Mouse (Mus musculus) neural tube, embryonic 11.5 days (tissue): ENCODE results near the gene Cdh13. TPM values are rescaled to one million over a fixed set of nuclear protein-coding genes. Genes with fewer than 3 reads are reported as not detected.

ENCODE experiments used
- ATAC-seq: fragments of 200-750 bp; cut with Nextera tagmentation; 2 replicates; pipeline ENCODE4 v1.8.0; 2017; ENCODE audit warnings: moderate number of reproducible peaks, mild to moderate bottlenecking, moderate TSS enrichment, moderate library complexity; ENCODE audit not compliant: insufficient read depth, low FRiP score, low TSS enrichment
- DNase-seq: peaks from one replicate; pipeline ENCODE4 v3.0.0-alpha.2; 2015; ENCODE audit warnings: low spot score
- H3K27ac ChIP-seq: fragments of 300-500 bp; sonication (generic); 2 replicates; pipeline ENCODE4 v1.5.1; 2014; ENCODE audit warnings: low read depth, mild to moderate bottlenecking, low read length
- H3K27me3 ChIP-seq: fragments of 300-500 bp; sonication (generic); 2 replicates; pipeline ENCODE4 v1.6.1; 2014; ENCODE audit warnings: mild to moderate bottlenecking, low read length, mixed read lengths; ENCODE audit not compliant: control insufficient read depth, insufficient read depth
- H3K36me3 ChIP-seq: fragments of 300-500 bp; sonication (generic); 2 replicates; pipeline ENCODE4 v1.6.1; 2014; ENCODE audit warnings: mild to moderate bottlenecking, low read length, moderate library complexity, mixed read lengths; ENCODE audit not compliant: control insufficient read depth, insufficient read depth
- H3K4me1 ChIP-seq: fragments of 300-500 bp; sonication (generic); 2 replicates; pipeline ENCODE4 v1.6.1; 2014; ENCODE audit warnings: low read length, mixed read lengths; ENCODE audit not compliant: control insufficient read depth, insufficient read depth
- H3K4me2 ChIP-seq: fragments of 300-500 bp; sonication (generic); 2 replicates; pipeline ENCODE4 v1.6.1; 2014; ENCODE audit warnings: low read depth, mild to moderate bottlenecking, moderate library complexity
- H3K4me3 ChIP-seq: fragments of 300-500 bp; sonication (generic); 2 replicates; pipeline ENCODE4 v1.5.1; 2014; ENCODE audit warnings: low read depth, low read length
- H3K9ac ChIP-seq: fragments of 300-500 bp; sonication (generic); 2 replicates; pipeline ENCODE4 v1.6.1; 2014; ENCODE audit warnings: mild to moderate bottlenecking, low read length
- H3K9me3 ChIP-seq: fragments of 300-500 bp; sonication (generic); 2 replicates; pipeline ENCODE4 v1.6.1; 2016; ENCODE audit warnings: low read length; ENCODE audit not compliant: control insufficient read depth
- WGBS: fragments of 180-500 bp; shearing (Covaris S2); extraction: QIAGEN DNeasy Blood & Tissue Kit; methylation state at CpG from one replicate; pipeline ENCODE4 v1.1.7; 2014; 5-methylcytosine and 5-hydroxymethylcytosine counted together
- polyA plus RNA-seq: library from polyadenylated mRNA; unstranded; fragments of >200 nt; fragmentation: Nextera tagmentation; extraction: Ambion mirVana; gene quantifications from 2 replicates; pipeline ENCODE4 v1.2.1, GENCODE M21; 2014

The Cdh13 gene
- polyA plus RNA-seq, 1 experiment from 2014 or later: 20.5 TPM

DNA sequence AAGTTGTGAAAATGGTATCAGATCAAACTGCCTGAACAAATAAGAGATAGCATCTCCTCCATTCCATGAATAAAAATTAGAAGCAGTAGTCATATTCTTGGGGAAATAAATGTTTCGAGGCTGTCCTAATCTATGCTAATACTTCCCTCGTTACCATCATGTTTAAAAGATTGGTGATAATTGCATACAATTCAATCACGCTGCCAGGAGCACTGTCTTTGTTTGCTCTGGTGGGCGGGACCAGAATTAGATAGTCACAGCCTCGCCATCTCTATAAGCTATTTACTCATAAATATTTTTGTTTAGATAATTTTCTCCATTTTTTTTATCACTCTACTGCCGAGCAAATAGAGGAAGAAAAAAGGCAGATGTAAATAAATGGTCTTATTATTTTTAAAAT, 819.3 kb downstream of the Cdh13 start:
- no peak for ATAC-seq
- Histone ChIP-seq H3K36me3 (no peaks in the 10 kb centered on the region), H3K9ac (no peak overlapping the region), H3K9me3 (no peaks in the 10 kb centered on the region), H3K4me1 (no peaks in the 10 kb centered on the region), H3K4me3 (no peak overlapping the region), H3K27ac (no peak overlapping the region), H3K4me2 (no peak overlapping the region), H3K27me3 (no peaks in the 10 kb centered on the region)
- DNase-seq: no peak
- WGBS: 87% methylated on average over 6 of the region's 6 CpGs

DNA sequence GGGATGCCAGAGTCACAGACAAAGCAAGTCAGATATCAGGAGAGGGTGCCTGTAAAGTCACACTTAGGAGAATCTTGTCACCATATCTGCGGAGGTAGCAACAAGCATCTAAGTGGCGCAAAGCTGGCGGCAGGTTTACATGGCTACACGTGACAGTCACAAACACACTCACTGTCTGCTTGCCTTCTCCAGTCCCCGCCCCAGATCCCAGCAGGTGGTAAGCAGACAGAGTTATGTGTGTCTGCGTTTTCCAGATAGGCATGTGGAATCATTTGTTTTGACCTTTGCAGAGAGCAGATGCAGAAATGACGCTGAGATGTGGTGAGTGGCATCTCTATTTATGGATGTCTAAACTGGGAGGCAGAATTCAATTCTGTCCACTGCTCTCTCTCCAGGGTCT, 826.1 kb downstream of the Cdh13 start:
- Histone ChIP-seq H3K4me3 (no peak overlapping the region), H3K27me3 (no peaks in the 10 kb centered on the region), H3K4me2 (no peak overlapping the region), H3K36me3 (no peaks in the 10 kb centered on the region), H3K4me1 (no peaks in the 10 kb centered on the region), H3K9me3 (no peaks in the 10 kb centered on the region), H3K27ac (no peak overlapping the region), H3K9ac (no peak overlapping the region)
- 78% methylated on average over 7 of the region's 7 CpGs for WGBS
- no peak for DNase-seq
- no peak for ATAC-seq

GRCm38 (mm10) chr8:119112861-119113260, 829.3 kb downstream of the Cdh13 start:
- H3K4me1 ChIP-seq: no peaks in the 10 kb centered on the region
- no peaks in the 10 kb centered on the region for H3K36me3 ChIP-seq
- H3K4me3 ChIP-seq: no peak overlapping the region
- DNase-seq: no peak
- H3K27ac ChIP-seq: no peak overlapping the region
- H3K9ac ChIP-seq: no peak overlapping the region
- H3K9me3 ChIP-seq: no peaks in the 10 kb centered on the region
- WGBS: 92% methylated on average over 3 of the region's 3 CpGs
- H3K4me2 ChIP-seq: no peak overlapping the region
- no peak for ATAC-seq
- H3K27me3 ChIP-seq: no peaks in the 10 kb centered on the region

- Histone ChIP-seq H3K4me1 (no peaks in the 10 kb centered on the region), H3K4me2 (no peak overlapping the region), H3K9ac (no peak overlapping the region), H3K27me3 (no peaks in the 10 kb centered on the region), H3K4me3 (no peak overlapping the region), H3K36me3 (no peaks in the 10 kb centered on the region), H3K9me3 (no peaks in the 10 kb centered on the region), H3K27ac (no peak overlapping the region)
- DNase-seq: no peak
- no peak for ATAC-seq
- WGBS: 84% methylated on average over 13 of the region's 13 CpGs
Observed at GRCm38 (mm10) chr8:119121236-119121635, 837.7 kb downstream of the Cdh13 start.

DNA sequence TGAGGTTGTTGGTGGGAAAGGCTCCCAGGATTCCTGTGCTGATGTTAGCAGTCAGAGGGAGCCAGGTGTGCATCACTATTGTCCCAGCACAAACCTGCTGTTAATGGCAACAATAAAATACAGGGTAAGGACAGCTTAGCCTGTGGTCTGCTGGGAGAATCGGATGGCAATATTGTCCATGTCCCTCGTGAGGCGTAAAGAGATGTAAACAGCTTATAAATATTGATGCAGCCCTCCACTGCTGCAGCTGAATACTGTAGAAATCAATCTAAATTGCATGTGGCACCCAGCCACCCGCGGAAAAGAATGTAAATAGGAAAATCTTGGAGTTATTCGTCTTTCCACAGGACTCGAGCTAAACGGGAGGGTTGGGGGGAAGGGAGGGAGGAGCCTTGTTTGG, 844.3 kb downstream of the Cdh13 start:
- no peak overlapping the region for H3K27ac ChIP-seq
- no peak overlapping the region for H3K4me2 ChIP-seq
- WGBS: 60% methylated on average over 8 of the region's 8 CpGs
- peaks cover 6% of the 10 kb centered on the region; the same call in 1 of the 2 replicates for H3K4me1 ChIP-seq
- no peaks in the 10 kb centered on the region for H3K9me3 ChIP-seq
- no peak overlapping the region for H3K4me3 ChIP-seq
- H3K9ac ChIP-seq: no peak overlapping the region
- no peak for ATAC-seq
- no peak for DNase-seq
- H3K27me3 ChIP-seq: no peaks in the 10 kb centered on the region
- H3K36me3 ChIP-seq: no peaks in the 10 kb centered on the region

DNA sequence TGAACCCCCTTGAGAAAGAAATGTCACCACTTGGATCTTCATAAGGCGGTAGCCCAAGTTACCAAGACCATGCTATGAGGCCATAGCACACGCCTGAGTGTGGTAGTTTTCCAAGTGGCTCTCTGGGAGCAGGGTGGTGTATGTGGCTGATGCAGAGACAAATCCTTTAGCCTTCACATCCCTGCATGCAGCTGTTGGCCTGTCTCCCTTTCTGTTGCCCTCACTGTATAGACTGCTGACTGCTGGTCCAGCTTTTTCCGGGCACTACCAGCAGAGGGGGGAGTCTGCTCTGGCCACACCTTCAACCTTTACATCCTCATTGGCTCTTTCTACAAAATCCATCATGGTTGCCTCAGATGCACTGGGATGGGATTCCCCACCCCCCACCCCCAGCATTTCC, 844.7 kb downstream of the Cdh13 start:
- peak; percentile 32 for DNase-seq
- WGBS: 69% methylated on average over 3 of the region's 3 CpGs
- H3K36me3 ChIP-seq: no peaks in the 10 kb centered on the region
- ATAC-seq: peak; percentile 16; the same call in 1 of the 2 replicates
- no peak overlapping the region for H3K9ac ChIP-seq
- no peaks in the 10 kb centered on the region for H3K27me3 ChIP-seq
- no peaks in the 10 kb centered on the region for H3K9me3 ChIP-seq
- no peak overlapping the region for H3K4me2 ChIP-seq
- H3K27ac ChIP-seq: no peak overlapping the region
- H3K4me1 ChIP-seq: peaks cover 6% of the 10 kb centered on the region; the same call in 1 of the 2 replicates
- no peak overlapping the region for H3K4me3 ChIP-seq

- no peak overlapping the region for H3K4me3 ChIP-seq
- ATAC-seq: no peak
Observed at GRCm38 (mm10) chr8:119156454-119156921, 873.0 kb downstream of the Cdh13 start.

GRCm38 (mm10) chr8:119158628-119159027, 875.1 kb downstream of the Cdh13 start:
- no peak for DNase-seq
- WGBS: 92% methylated on average over 5 of the region's 5 CpGs
- H3K27me3 ChIP-seq: no peaks in the 10 kb centered on the region

More at GRCm38 (mm10) chr8:119156454-119156921, 873.0 kb downstream of the Cdh13 start:
- H3K27ac ChIP-seq: no peak overlapping the region
- no peaks in the 10 kb centered on the region for H3K4me1 ChIP-seq
- no peaks in the 10 kb centered on the region for H3K27me3 ChIP-seq
- H3K9ac ChIP-seq: no peak overlapping the region
- no peak overlapping the region for H3K4me2 ChIP-seq
- WGBS: 63% methylated on average over 6 of the region's 6 CpGs
- H3K9me3 ChIP-seq: no peaks in the 10 kb centered on the region
- H3K36me3 ChIP-seq: no peaks in the 10 kb centered on the region
- no peak for DNase-seq

GRCm38 (mm10) chr8:119159794-119160193, 876.3 kb downstream of the Cdh13 start:
- Histone ChIP-seq H3K27ac (no peak overlapping the region), H3K9ac (no peak overlapping the region), H3K4me1 (no peaks in the 10 kb centered on the region), H3K4me2 (no peak overlapping the region), H3K9me3 (no peaks in the 10 kb centered on the region), H3K36me3 (no peaks in the 10 kb centered on the region), H3K4me3 (no peak overlapping the region), H3K27me3 (no peaks in the 10 kb centered on the region)
- 29% methylated on average over 8 of the region's 8 CpGs for WGBS
- ATAC-seq (peak; percentile 84), DNase-seq (no peak)

More at GRCm38 (mm10) chr8:119158628-119159027, 875.1 kb downstream of the Cdh13 start:
- Histone ChIP-seq H3K27ac (no peak overlapping the region), H3K4me3 (no peak overlapping the region), H3K4me2 (no peak overlapping the region), H3K9ac (no peak overlapping the region), H3K9me3 (no peaks in the 10 kb centered on the region), H3K36me3 (no peaks in the 10 kb centered on the region), H3K4me1 (no peaks in the 10 kb centered on the region)
- ATAC-seq: no peak
